Comparison of ENCODE assay signal across 20 mouse cellular contexts in genomic region chr12:72393046-72393805, GRCm38 (mm10). TPM values are rescaled to one million over a fixed set of nuclear protein-coding genes. Genes with fewer than 3 reads are reported as not detected.
DNase-seq lines count a peak whose midpoint lies in the region; TF ChIP-seq lines count a peak whose summit lies in the region.
"Had no signal": no experiment of that assay in that cellular context is flagged by ENCODE, and none has a peak within 500 bp of the region (broad histone marks: within the 10 kb centered on the region; RNA-seq: fewer than 3 reads in every experiment).

No protein-coding gene starts in this region.

- 78% methylated on average over 13 of the region's 13 CpGs for WGBS in cerebellum, adult 2 months

- no peak for TF ChIP-seq CTCF in ES-Bruce4 (IDR thresholded peaks at IDR 0.05; ENCODE audit: low read depth, low read length)
- no peak for TF ChIP-seq CTCF in cerebellum, adult 2 months (IDR thresholded peaks at IDR 0.05; ENCODE audit: borderline replicate concordance, insufficient read depth, low read depth, low read length)

- DNase-seq in heart, adult 11 months = peak; percentile 66
- DNase-seq in heart, postnatal 36 days = no peak
- DNase-seq in left cerebral cortex, postnatal 36 days (ENCODE audit: low spot score in 2 of 2) = peak; percentile 43 to 48
- DNase-seq in left cerebral cortex, adult 8-10 months (ENCODE audit: low spot score in 2 of 2) = no peak
- DNase-seq in R1 (ENCODE audit: low read depth, low spot score) = peak; percentile 96
- DNase-seq in cerebellum, adult 2 months = no peak
- no peak for DNase-seq in liver
- DNase-seq: adrenal gland, postnatal 25 days; cerebellum, adult 9-11 months; heart, postnatal 14 days; liver, postnatal 0 days; lung, postnatal 36 days; thymus, adult 2 months had no signal

- peak; percentile 46; the same call in 1 of the 2 replicates for TF ChIP-seq EP300 in ES-Bruce4 (IDR thresholded peaks at IDR 0.05; ENCODE audit: insufficient read depth, low read depth, low read length)

- H3K36me3 ChIP-seq in ES-Bruce4 (ENCODE audit: control insufficient read depth, insufficient read depth, low read length, poor library complexity, severe bottlenecking) = no peaks in the 10 kb centered on the region
- H3K36me3 ChIP-seq: limb, embryonic 15.5 days; neural tube, embryonic 13.5 days had no signal

- H3K27me3 ChIP-seq in ES-Bruce4 (ENCODE audit: control insufficient read depth, insufficient read depth, low read length, poor library complexity, severe bottlenecking) = no peaks in the 10 kb centered on the region; the same call in 1 of the 2 replicates
- H3K27me3 ChIP-seq in cerebellum, adult 2 months (ENCODE audit: control insufficient read depth, insufficient read depth, low read length) = no peaks in the 10 kb centered on the region
- H3K27me3 ChIP-seq: limb, embryonic 15.5 days; neural tube, embryonic 13.5 days had no signal

- H3K4me1 ChIP-seq in ES-Bruce4 (ENCODE audit: control insufficient read depth, insufficient read depth, low read length) = no peaks in the 10 kb centered on the region
- H3K4me1 ChIP-seq in cerebellum, adult 2 months (ENCODE audit: control insufficient read depth, insufficient read depth, low read length) = peaks cover 9% of the 10 kb centered on the region
- H3K4me1 ChIP-seq: limb, embryonic 15.5 days had no signal

- 0 out of 2 replicates have a peak overlapping the region, but pooled peaks have one; percentile 17 for H3K4me3 ChIP-seq in ES-Bruce4 (ENCODE audit: low read depth, low read length)
- H3K4me3 ChIP-seq in cerebellum, adult 2 months (replicated peaks; ENCODE audit: insufficient read depth, low read depth, low read length) = no peak overlapping the region
- H3K4me3 ChIP-seq: limb, embryonic 15.5 days; neural tube, embryonic 13.5 days had no signal

- no peak overlapping the region; the same call in 1 of the 2 replicates for H3K9ac ChIP-seq in ES-Bruce4 (ENCODE audit: low read depth, poor library complexity, severe bottlenecking)
- H3K9ac ChIP-seq: hindbrain, embryonic 14.5 days; limb, embryonic 15.5 days; liver, postnatal 0 days; neural tube, embryonic 13.5 days had no signal

- no peak for TF ChIP-seq POLR2A in ES-Bruce4 (IDR thresholded peaks at IDR 0.05; ENCODE audit: insufficient read depth, low read length)
- TF ChIP-seq POLR2A in cerebellum, adult 2 months (IDR thresholded peaks at IDR 0.05; ENCODE audit: borderline replicate concordance, insufficient read depth, low read length) = no peak

- peak overlapping the region; percentile 74 for H3K27ac ChIP-seq in ES-Bruce4 (ENCODE audit: insufficient read depth, low read length)
- H3K27ac ChIP-seq in cerebellum, adult 2 months (ENCODE audit: insufficient read depth, low read length) = no peak overlapping the region
- H3K27ac ChIP-seq: hindbrain, embryonic 14.5 days; limb, embryonic 15.5 days; neural tube, embryonic 13.5 days had no signal

- no peaks in the 10 kb centered on the region for H3K9me3 ChIP-seq in ES-Bruce4 (replicated peaks; ENCODE audit: control insufficient read depth, insufficient read depth, low read length, poor library complexity, severe bottlenecking)
- H3K9me3 ChIP-seq: limb, embryonic 15.5 days; neural tube, embryonic 13.5 days had no signal

- intact Hi-C loops in heart, postnatal 36 days (cut with DNase I) = no loop called here
- intact Hi-C loops in left cerebral cortex, postnatal 36 days (cut with DNase I) = no loop called here

RNA-seq across cellular contexts. Expression of gene Rtn1, which starts 15.6 kb away (rescaled TPM):
- total RNA-seq in heart, postnatal 36 days (2021) = 1 to 10 TPM; 3.5 to 4.6 TPM
- total RNA-seq in left cerebral cortex, postnatal 36 days (2021) = 1,000 to 10,000 TPM; 1,443 to 1,537 TPM
- 1,000 to 10,000 TPM; 1,330 to 1,358 (median 1,352) TPM for total RNA-seq in left cerebral cortex, adult 8-10 months (2022)
- polyA plus RNA-seq in ES-Bruce4 (2011; ENCODE audit: insufficient read depth, insufficient read length, low read depth, missing spikeins) = 6.3 and 6.6 TPM in 2 replicates
- polyA plus RNA-seq in cerebellum, adult 2 months (2012; rRNA removed) = 941 and 958 TPM in 2 replicates
- total RNA-seq: granulocyte monocyte progenitor cell, adult 5-6 weeks; MEL had no signal
- polyA plus RNA-seq: C2C12 had no signal

RNA-seq across cellular contexts. Expression of gene Lrrc9, which starts 48.4 kb away (rescaled TPM):
- under 1 TPM; 0.19 to 0.28 TPM for total RNA-seq in heart, postnatal 36 days (2021)
- 1 to 10 TPM; 1.4 to 2.7 TPM for total RNA-seq in left cerebral cortex, postnatal 36 days (2021)
- total RNA-seq in left cerebral cortex, adult 8-10 months (2022) = 1 to 10 TPM; 4.0 to 5.7 (median 4.3) TPM
- polyA plus RNA-seq in ES-Bruce4 (2011; ENCODE audit: insufficient read depth, insufficient read length, low read depth, missing spikeins) = 3.6 and 4.6 TPM in 2 replicates
- polyA plus RNA-seq in cerebellum, adult 2 months (2012; rRNA removed) = 1.2 and 1.6 TPM in 2 replicates
- total RNA-seq: MEL had no signal
- polyA plus RNA-seq: C2C12 had no signal

Comparison
In these comparisons a context has a peak if more than half of its experiments do, and no peak if none do; other contexts are left out.
1. DNase-seq: peak in heart, adult 11 months (single experiment), left cerebral cortex, postnatal 36 days (2 of 2) and R1 (single experiment); none in heart, postnatal 36 days (0 of 2), left cerebral cortex, adult 8-10 months (0 of 2), cerebellum, adult 2 months (0 of 2) and liver (single experiment).
2. RNA of gene Rtn1, which starts 15.6 kb away (total RNA-seq): 1,443 to 1,537 TPM in left cerebral cortex, postnatal 36 days and 1,330 to 1,358 TPM in left cerebral cortex, adult 8-10 months; 3.5 to 4.6 TPM in heart, postnatal 36 days; every median in the first group is over 100 times any median in the second.